Mouse (Mus musculus) CH12.LX (cell line): ENCODE results near the gene Kcnma1. TPM values are rescaled to one million over a fixed set of nuclear protein-coding genes. Genes with fewer than 3 reads are reported as not detected.

Experiments used
- DNase-seq: peaks from one replicate; pipeline ENCODE4 v3.0.0-alpha.2; 2013; ENCODE audit errors: extremely low read depth
- H3K27ac ChIP-seq: 2 replicates; pipeline ENCODE4 v1.5.1; 2012; ENCODE audit warnings: low read depth, mild to moderate bottlenecking, control low read depth, moderate library complexity; ENCODE audit not compliant: insufficient read depth
- H3K27me3 ChIP-seq: replicated peaks from 2 replicates; pipeline ENCODE3; 2012; ENCODE audit warnings: inconsistent platforms
- H3K36me3 ChIP-seq, 2 experiments: replicated peaks in 1 of 2; 2 replicates each; pipeline versions ENCODE3 to v1.6.1; 2012; ENCODE audit warnings: inconsistent platforms in 1 of 2, low read length in 1 of 2, mild to moderate bottlenecking in 1 of 2, mixed read lengths in 1 of 2, moderate library complexity in 1 of 2; ENCODE audit not compliant: control insufficient read depth in 1 of 2, insufficient read depth in 1 of 2
- H3K4me1 ChIP-seq, 2 experiments: 2 replicates each; pipeline ENCODE4 v1.6.1; 2012; ENCODE audit warnings: inconsistent platforms in 1 of 2, moderate library complexity in 1 of 2; ENCODE audit not compliant: insufficient read depth in 2 of 2, control insufficient read depth in 1 of 2
- H3K4me2 ChIP-seq: 2 replicates; pipeline ENCODE4 v1.6.1; 2012; ENCODE audit warnings: low read depth, mild to moderate bottlenecking, control low read depth; ENCODE audit not compliant: poor library complexity, insufficient read depth, severe bottlenecking
- H3K4me3 ChIP-seq, 3 experiments: fragments of 150-350 bp in 1 of 3; sonication (generic) in 1 of 3; replicated peaks in 1 of 3; 2 replicates each; pipeline versions ENCODE3 to v1.5.1; 2011 to 2012; ENCODE audit warnings: low read depth in 2 of 3, low read length in 2 of 3, mild to moderate bottlenecking in 2 of 3, moderate library complexity in 2 of 3, control low read depth in 1 of 3, improper control_type of control experiment in 1 of 3, inconsistent platforms in 1 of 3, mixed read lengths in 1 of 3; ENCODE audit not compliant: poor library complexity in 1 of 3
- H3K79me2 ChIP-seq: replicated peaks from 2 replicates; pipeline ENCODE4 v1.6.1; 2012; ENCODE audit warnings: mild to moderate bottlenecking, moderate library complexity; ENCODE audit not compliant: control insufficient read depth, poor library complexity, insufficient read depth, severe bottlenecking; ENCODE audit errors: extremely low read depth
- H3K9ac ChIP-seq: 2 replicates; pipeline ENCODE4 v1.6.1; 2012; ENCODE audit warnings: low read depth, mild to moderate bottlenecking, control low read depth, moderate library complexity; ENCODE audit not compliant: insufficient read depth
- H3K9me3 ChIP-seq: replicated peaks from 2 replicates; pipeline ENCODE3; 2012; ENCODE audit warnings: low read length, inconsistent platforms, mixed read lengths
- BHLHE40 ChIP-seq: IDR thresholded peaks from 2 replicates; pipeline ENCODE4 v1.6.1; 2011; ENCODE audit warnings: mild to moderate bottlenecking, low read depth, low read length, improper control_type of control experiment
- E2F4 ChIP-seq: IDR thresholded peaks from 2 replicates; pipeline ENCODE4 v1.6.1; 2011; ENCODE audit warnings: low read depth, low read length, improper control_type of control experiment; ENCODE audit not compliant: insufficient replicate concordance
- EP300 ChIP-seq: IDR thresholded peaks from 2 replicates; pipeline ENCODE4 v1.6.1; 2011; ENCODE audit warnings: low read length, improper control_type of control experiment
- ETS1 ChIP-seq: conservative IDR thresholded peaks from 2 replicates; pipeline ENCODE4 v1.6.1; 2012; ENCODE audit warnings: low read depth, mild to moderate bottlenecking, inconsistent platforms, low read length, improper control_type of control experiment, moderate library complexity
- HCFC1 ChIP-seq: IDR thresholded peaks from 2 replicates; pipeline ENCODE4 v1.6.1; 2012; ENCODE audit warnings: low read depth, mild to moderate bottlenecking, inconsistent platforms, low read length, improper control_type of control experiment
- IRF4 ChIP-seq: IDR thresholded peaks from 2 replicates; pipeline ENCODE4 v1.6.1; 2014; ENCODE audit warnings: low read depth, mild to moderate bottlenecking, inconsistent platforms, low read length, improper control_type of control experiment
- JUN ChIP-seq: IDR thresholded peaks from 2 replicates; pipeline ENCODE4 v1.6.1; 2011; ENCODE audit warnings: low read depth, mild to moderate bottlenecking, low read length, improper control_type of control experiment, moderate library complexity; ENCODE audit not compliant: insufficient read depth
- JUND ChIP-seq: conservative IDR thresholded peaks from 2 replicates; pipeline ENCODE4 v1.6.1; 2011; ENCODE audit warnings: low read depth, low read length, improper control_type of control experiment
- MAX ChIP-seq: IDR thresholded peaks from 2 replicates; pipeline ENCODE4 v1.6.1; 2011; ENCODE audit warnings: low read length, improper control_type of control experiment
- MAZ ChIP-seq: IDR thresholded peaks from 2 replicates; pipeline ENCODE4 v1.6.1; 2012; ENCODE audit warnings: low read depth, mild to moderate bottlenecking, inconsistent platforms, low read length, improper control_type of control experiment, moderate library complexity
- MEF2A ChIP-seq: IDR thresholded peaks from 2 replicates; pipeline ENCODE4 v1.6.1; 2014; ENCODE audit warnings: low read depth, mild to moderate bottlenecking, inconsistent platforms, low read length, improper control_type of control experiment, borderline replicate concordance
- POLR2A ChIP-seq: IDR thresholded peaks from 2 replicates; pipeline ENCODE4 v1.6.1; 2011; ENCODE audit warnings: low read depth, mild to moderate bottlenecking, improper control_type of control experiment, low read length
- POLR2AphosphoS2 ChIP-seq: IDR thresholded peaks from 2 replicates; pipeline ENCODE4 v1.6.1; 2011; ENCODE audit warnings: low read depth, low read length, improper control_type of control experiment
- RAD21 ChIP-seq: IDR thresholded peaks from 2 replicates; pipeline ENCODE4 v1.6.1; 2011; ENCODE audit warnings: low read depth, mild to moderate bottlenecking, low read length, improper control_type of control experiment, moderate library complexity
- SIN3A ChIP-seq: IDR thresholded peaks from 2 replicates; pipeline ENCODE4 v1.6.1; 2012; ENCODE audit warnings: low read length, improper control_type of control experiment, inconsistent platforms
- SMC3 ChIP-seq: IDR thresholded peaks from 2 replicates; pipeline ENCODE4 v1.6.1; 2011; ENCODE audit warnings: low read depth, low read length, improper control_type of control experiment
- UBTF ChIP-seq: IDR thresholded peaks from 2 replicates; pipeline ENCODE4 v1.6.1; 2012; ENCODE audit warnings: low read depth, mild to moderate bottlenecking, inconsistent platforms, low read length, improper control_type of control experiment, moderate library complexity
- USF1 ChIP-seq: IDR thresholded peaks from 2 replicates; pipeline ENCODE4 v1.6.1; 2014; ENCODE audit warnings: low read depth, mild to moderate bottlenecking, inconsistent platforms, low read length, improper control_type of control experiment
- ZMIZ1 ChIP-seq: IDR thresholded peaks from 2 replicates; pipeline ENCODE4 v1.6.1; 2012; ENCODE audit warnings: low read depth, mild to moderate bottlenecking, inconsistent platforms, low read length, improper control_type of control experiment
- dilution Hi-C: fragments of 300-500 bp; cut with MboI; formaldehyde crosslinking; loops from 2 replicates; pipeline ENCODE4 v1.14.3; 2020; ENCODE audit warnings: low sequenced_read_pairs; ENCODE audit not compliant: extremely low pct_unique_long_range_greater_than_20kb, extremely low pct_ligation_motif_present
- in situ Hi-C: fragments of 300-500 bp; cut with MboI; formaldehyde crosslinking; loops from 3 replicates; pipeline ENCODE4 v1.14.3; 2019; ENCODE audit warnings: low sequenced_read_pairs, low pct_ligation_motif_present, low pct_unique_long_range_greater_than_20kb, mixed read lengths
- polyA plus RNA-seq: library from polyadenylated mRNA; unstranded; fragments of >175 nt; gene quantifications from 2 replicates; pipeline ENCODE4 v1.2.1, GENCODE M21; 2012; ENCODE audit warnings: low read depth; ENCODE audit not compliant: insufficient read length
- total RNA-seq, 2 experiments: library from RNA; depleted of rRNA; stranded (reverse); fragments of 300-350 nt in 1 of 2; fragments of >200 nt in 1 of 2; gene quantifications; 2 replicates each; pipeline ENCODE4 v1.2.3; 2012 to 2014

Gene Kcnma1
- total and polyA plus RNA-seq, 3 experiments, result 0.10 to 0.17 (median 0.12) TPM

DNA sequence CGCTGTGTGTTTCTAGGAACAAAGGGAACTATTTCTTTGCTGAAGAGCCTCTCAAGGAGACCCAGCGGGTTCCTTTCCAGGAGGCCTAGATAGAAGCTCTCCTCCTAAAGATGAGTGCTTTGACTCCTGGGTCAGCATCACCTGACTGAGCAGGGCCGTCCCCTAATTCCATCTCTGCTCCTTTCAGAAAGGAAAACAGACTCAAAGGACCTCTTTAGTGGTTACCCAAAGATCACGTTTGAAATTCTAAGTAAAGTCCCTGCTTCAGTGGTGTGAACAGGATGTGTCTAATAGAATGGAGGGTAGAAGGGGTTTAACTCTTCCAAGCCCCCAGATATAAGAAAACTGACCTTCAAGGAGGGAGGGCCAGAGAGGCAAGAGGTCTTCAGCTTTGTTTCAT is 411.4 kb downstream of the Kcnma1 start:
- Histone ChIP-seq H3K27me3 (no peaks in the 10 kb centered on the region), H3K27ac (no peak overlapping the region; the same call in 1 of the 2 replicates), H3K4me2 (peak overlapping the region; percentile 24; the same call in 1 of the 2 replicates), H3K9me3 (no peaks in the 10 kb centered on the region), H3K36me3 (no peaks in the 10 kb centered on the region), H3K4me1 (peaks cover 4 to 39% of the 10 kb centered on the region in 2 experiments; a peak in 3 of 4 replicates), H3K79me2 (no peaks in the 10 kb centered on the region), H3K4me3 (no peak overlapping the region), H3K9ac (no peak overlapping the region)
- in situ Hi-C loops, result no loop called here
- TF ChIP-seq BHLHE40 (peak; percentile 93), POLR2A (0 out of 2 replicates have a peak, but pooled peaks have one; percentile 17), MAZ (no peak), RAD21 (no peak), JUN (no peak), MEF2A (0 out of 2 replicates have a peak, but pooled peaks have one; percentile 19), SIN3A (no peak), EP300 (peak; percentile 48; the same call in 1 of the 2 replicates), IRF4 (0 out of 2 replicates have a peak, but pooled peaks have one; percentile 10), SMC3 (no peak), ETS1 (peak; percentile 47), MAX (no peak), POLR2AphosphoS2 (no peak), HCFC1 (no peak)
- dilution Hi-C loops, result no loop called here
- DNase-seq, result peak; percentile 70

- Histone ChIP-seq H3K79me2 (no peaks in the 10 kb centered on the region), H3K9ac (no peak overlapping the region), H3K4me1 (peaks cover 4 to 39% of the 10 kb centered on the region in 2 experiments; a peak in 3 of 4 replicates), H3K9me3 (no peaks in the 10 kb centered on the region), H3K4me3 (no peak overlapping the region), H3K27me3 (no peaks in the 10 kb centered on the region), H3K4me2 (no peak overlapping the region), H3K27ac (no peak overlapping the region), H3K36me3 (no peaks in the 10 kb centered on the region)
- in situ Hi-C loops (no loop called here), dilution Hi-C loops (no loop called here)
- DNase-seq, result no peak
- TF ChIP-seq UBTF (no peak), SIN3A (no peak), ZMIZ1 (no peak), JUND (no peak), USF1 (no peak), E2F4 (no peak), MAZ (no peak), MEF2A (no peak)
- TF ChIP-seq, all 38 proteins: peak for 0
These were observed 412.2 kb downstream of the Kcnma1 start for GRCm38 (mm10) chr14:23602054-23602453.
